Mouse (Mus musculus): ENCODE measurements around the gene Tut4.
A peak's percentile ranks its signal among the peaks of the same experiment; 100 is the strongest.

Tut4 gene

GRCm38 (mm10) chr4:108459231-108460155 is at the start of gene Tut4:
TSS of gene Tut4 (plus strand) at chr4:108459426.
- peak; percentile 83 for DNase-seq (ENCODE audit: extremely low read depth, insufficient read length, low spot score)

- DNase-seq (ENCODE audit: extremely low read depth, insufficient read length, low spot score): no peak
These were observed 34.6 kb upstream of the Tut4 start for GRCm38 (mm10) chr4:108424587-108424986.

GRCm38 (mm10) chr4:108427719-108428340 is 31.4 kb upstream of the Tut4 start:
- no peak for DNase-seq (ENCODE audit: extremely low read depth, insufficient read length, low spot score)

GRCm38 (mm10) chr4:108428341-108428721 is 30.9 kb upstream of the Tut4 start:
- DNase-seq (ENCODE audit: extremely low read depth, insufficient read length, low spot score): no peak

GRCm38 (mm10) chr4:108430656-108431560 is 28.3 kb upstream of the Tut4 start:
- DNase-seq (ENCODE audit: extremely low read depth, insufficient read length, low spot score): no peak

GRCm38 (mm10) chr4:108431561-108431936 is 27.7 kb upstream of the Tut4 start:
- DNase-seq (ENCODE audit: extremely low read depth, insufficient read length, low spot score): no peak

GRCm38 (mm10) chr4:108433341-108433740 is 25.9 kb upstream of the Tut4 start:
- no peak for DNase-seq (ENCODE audit: extremely low read depth, insufficient read length, low spot score)

GRCm38 (mm10) chr4:108434221-108434620 is 25.0 kb upstream of the Tut4 start:
- no peak for DNase-seq (ENCODE audit: extremely low read depth, insufficient read length, low spot score)

GRCm38 (mm10) chr4:108434781-108435180 is 24.4 kb upstream of the Tut4 start:
- DNase-seq (ENCODE audit: extremely low read depth, insufficient read length, low spot score): no peak

GRCm38 (mm10) chr4:108435646-108436045 is 23.6 kb upstream of the Tut4 start:
- DNase-seq (ENCODE audit: extremely low read depth, insufficient read length, low spot score): no peak

GRCm38 (mm10) chr4:108436225-108436624 is 23.0 kb upstream of the Tut4 start:
- no peak for DNase-seq (ENCODE audit: extremely low read depth, insufficient read length, low spot score)

- no peak for DNase-seq (ENCODE audit: extremely low read depth, insufficient read length, low spot score)
These were observed 21.0 kb upstream of the Tut4 start for GRCm38 (mm10) chr4:108438082-108438840.

GRCm38 (mm10) chr4:108448091-108448490 is 11.1 kb upstream of the Tut4 start:
- DNase-seq (ENCODE audit: extremely low read depth, insufficient read length, low spot score): no peak

GRCm38 (mm10) chr4:108456028-108456427 is 3.2 kb upstream of the Tut4 start:
- DNase-seq (ENCODE audit: extremely low read depth, insufficient read length, low spot score): no peak

- no peak for DNase-seq (ENCODE audit: extremely low read depth, insufficient read length, low spot score)
These were observed 955 bp upstream of the Tut4 start for GRCm38 (mm10) chr4:108458201-108458741.

GRCm38 (mm10) chr4:108460156-108460923 is 1.1 kb downstream of the Tut4 start:
- peak; percentile 70 for DNase-seq (ENCODE audit: extremely low read depth, insufficient read length, low spot score)

- DNase-seq (ENCODE audit: extremely low read depth, insufficient read length, low spot score): no peak
These were observed 2.2 kb downstream of the Tut4 start for GRCm38 (mm10) chr4:108461262-108461903.

GRCm38 (mm10) chr4:108473586-108473985 is 14.4 kb downstream of the Tut4 start:
- peak; percentile 35 for DNase-seq (ENCODE audit: extremely low read depth, insufficient read length, low spot score)

- DNase-seq (ENCODE audit: extremely low read depth, insufficient read length, low spot score): no peak
These were observed 23.6 kb downstream of the Tut4 start for GRCm38 (mm10) chr4:108482776-108483175.
